Mouse (Mus musculus) bone marrow macrophage, adult 2 months (primary cell): ENCODE results near the gene Fam76b.

Source experiments
- CTCF ChIP-seq: IDR thresholded peaks from 2 replicates; pipeline ENCODE4 v1.5.1; 2012; ENCODE audit warnings: low read depth, mild to moderate bottlenecking, low read length, moderate library complexity
- POLR2A ChIP-seq: IDR thresholded peaks from 2 replicates; pipeline ENCODE4 v1.6.1; 2012; ENCODE audit warnings: mild to moderate bottlenecking, low read depth, low read length, borderline replicate concordance

GRCm38 (mm10) chr9:13867646-13868045 lies 40.1 kb downstream of the Fam76b start:
- TF ChIP-seq CTCF (no peak), POLR2A (no peak)
